Mouse (Mus musculus) kidney, embryonic 14.5 days (tissue): ENCODE measurements around the gene Atxn7l1. TPM values are rescaled to one million over a fixed set of nuclear protein-coding genes. Genes with fewer than 3 reads are reported as not detected.

Source experiments
- ATAC-seq: fragments of 200-750 bp; cut with Nextera tagmentation; 2 replicates; pipeline ENCODE4 v1.8.0; 2017; ENCODE audit warnings: moderate number of reproducible peaks, mild to moderate bottlenecking, moderate TSS enrichment, moderate library complexity; ENCODE audit not compliant: low FRiP score, low TSS enrichment
- H3K27ac ChIP-seq: fragments of 300-500 bp; sonication (generic); 2 replicates; pipeline ENCODE4 v1.5.1; 2014; ENCODE audit warnings: low read depth, mild to moderate bottlenecking, low read length, moderate library complexity, mixed read lengths
- H3K27me3 ChIP-seq: fragments of 300-500 bp; sonication (generic); 2 replicates; pipeline ENCODE4 v1.6.1; 2014; ENCODE audit warnings: mild to moderate bottlenecking, low read length; ENCODE audit not compliant: control insufficient read depth, insufficient read depth
- H3K36me3 ChIP-seq: fragments of 300-500 bp; sonication (generic); 2 replicates; pipeline ENCODE4 v1.6.1; 2014; ENCODE audit warnings: low read length, mixed read lengths; ENCODE audit not compliant: control insufficient read depth, insufficient read depth
- H3K4me1 ChIP-seq: fragments of 300-500 bp; sonication (generic); 2 replicates; pipeline ENCODE4 v1.6.1; 2014; ENCODE audit warnings: low read length, mixed read lengths; ENCODE audit not compliant: control insufficient read depth, insufficient read depth
- H3K4me2 ChIP-seq: fragments of 300-500 bp; sonication (generic); replicated peaks from 2 replicates; pipeline ENCODE4 v1.6.1; 2014; ENCODE audit warnings: low read depth, mild to moderate bottlenecking, low read length
- H3K4me3 ChIP-seq: fragments of 300-500 bp; sonication (generic); 2 replicates; pipeline ENCODE4 v1.5.1; 2014; ENCODE audit warnings: mild to moderate bottlenecking, low read length
- H3K9ac ChIP-seq: fragments of 300-500 bp; sonication (generic); 2 replicates; pipeline ENCODE4 v1.6.1; 2014; ENCODE audit warnings: low read depth, mild to moderate bottlenecking, low read length, moderate library complexity
- H3K9me3 ChIP-seq: fragments of 300-500 bp; sonication (generic); 2 replicates; pipeline ENCODE4 v1.6.1; 2016; ENCODE audit warnings: low read length; ENCODE audit not compliant: control insufficient read depth
- WGBS: fragments of 180-500 bp; shearing (Covaris S2); extraction: QIAGEN DNeasy Blood & Tissue Kit; methylation state at CpG from one replicate; pipeline ENCODE4 v1.1.7; 2014; 5-methylcytosine and 5-hydroxymethylcytosine counted together
- polyA plus RNA-seq: library from polyadenylated mRNA; unstranded; fragments of >200 nt; fragmentation: Nextera tagmentation; extraction: Ambion mirVana; gene quantifications from 2 replicates; pipeline ENCODE4 v1.2.1, GENCODE M21; 2014

The Atxn7l1 gene
- polyA plus RNA-seq, 1 experiment from 2014 or later, result 14.3 TPM

GRCm38 (mm10) chr12:33197746-33198145 lies 50.3 kb downstream of the Atxn7l1 start:
- Histone ChIP-seq H3K27me3 (no peaks in the 10 kb centered on the region), H3K36me3 (no peaks in the 10 kb centered on the region), H3K9me3 (peaks cover 4% of the 10 kb centered on the region; the same call in 1 of the 2 replicates), H3K4me1 (peaks cover 19% of the 10 kb centered on the region; the same call in 1 of the 2 replicates), H3K9ac (no peak overlapping the region), H3K4me3 (no peak overlapping the region), H3K27ac (no peak overlapping the region), H3K4me2 (no peak overlapping the region)
- WGBS, result 76% methylated on average over 6 of the region's 6 CpGs
- no peak for ATAC-seq

GRCm38 (mm10) chr12:33201068-33201467 lies 53.6 kb downstream of the Atxn7l1 start:
- H3K36me3 ChIP-seq, result no peaks in the 10 kb centered on the region
- H3K4me3 ChIP-seq, result no peak overlapping the region
- H3K9me3 ChIP-seq, result peaks cover 4% of the 10 kb centered on the region; the same call in 1 of the 2 replicates
- 0 out of 2 replicates have a peak, but pooled peaks cover 3% of the 10 kb centered on the region for H3K4me1 ChIP-seq
- H3K9ac ChIP-seq, result no peak overlapping the region
- H3K4me2 ChIP-seq, result no peak overlapping the region
- no peak for ATAC-seq
- WGBS, result 89% methylated on average over 5 of the region's 6 CpGs
- H3K27me3 ChIP-seq, result no peaks in the 10 kb centered on the region
- no peak overlapping the region for H3K27ac ChIP-seq

- Histone ChIP-seq H3K4me3 (no peak overlapping the region), H3K36me3 (no peaks in the 10 kb centered on the region), H3K9ac (no peak overlapping the region), H3K27me3 (no peaks in the 10 kb centered on the region), H3K27ac (no peak overlapping the region), H3K4me2 (no peak overlapping the region), H3K4me1 (0 out of 2 replicates have a peak, but pooled peaks cover 3% of the 10 kb centered on the region), H3K9me3 (peaks cover 3% of the 10 kb centered on the region; the same call in 1 of the 2 replicates)
- ATAC-seq, result no peak
- WGBS, result 57% methylated on average over 7 of the region's 7 CpGs
Measured at GRCm38 (mm10) chr12:33201491-33202210, 54.2 kb downstream of the Atxn7l1 start.

DNA sequence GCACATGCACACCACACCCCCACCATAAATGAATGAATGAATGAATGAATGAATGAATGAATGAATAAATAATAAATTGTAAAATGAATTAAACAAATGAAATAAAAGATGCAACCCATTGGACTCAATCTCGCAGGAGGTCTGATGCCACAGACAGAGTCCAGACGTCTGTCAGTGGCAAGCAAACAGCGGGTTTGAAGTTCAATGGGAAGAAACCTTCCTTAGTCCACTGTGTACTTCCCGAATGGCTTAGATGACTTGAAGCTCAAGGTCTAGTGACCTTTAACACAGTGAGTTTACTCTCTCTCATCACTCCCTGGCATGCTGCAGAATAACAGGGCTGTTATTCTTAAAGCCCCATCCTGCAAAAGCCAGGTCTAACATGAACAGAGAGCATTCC lies 57.8 kb downstream of the Atxn7l1 start:
- no peak overlapping the region for H3K4me2 ChIP-seq
- H3K9ac ChIP-seq, result no peak overlapping the region
- H3K27me3 ChIP-seq, result no peaks in the 10 kb centered on the region
- no peak for ATAC-seq
- H3K36me3 ChIP-seq, result no peaks in the 10 kb centered on the region
- WGBS, result 79% methylated on average over 4 of the region's 4 CpGs
- H3K27ac ChIP-seq, result no peak overlapping the region
- H3K4me1 ChIP-seq, result 0 out of 2 replicates have a peak, but pooled peaks cover 3% of the 10 kb centered on the region
- H3K9me3 ChIP-seq, result no peaks in the 10 kb centered on the region
- no peak overlapping the region for H3K4me3 ChIP-seq

- WGBS, result 89% methylated on average over 6 of the region's 6 CpGs
- Histone ChIP-seq H3K27ac (no peak overlapping the region), H3K4me1 (0 out of 2 replicates have a peak, but pooled peaks cover 3% of the 10 kb centered on the region), H3K9ac (no peak overlapping the region), H3K9me3 (no peaks in the 10 kb centered on the region), H3K36me3 (no peaks in the 10 kb centered on the region), H3K4me2 (no peak overlapping the region), H3K27me3 (no peaks in the 10 kb centered on the region), H3K4me3 (no peak overlapping the region)
- no peak for ATAC-seq
Measured at GRCm38 (mm10) chr12:33206300-33206699, 58.8 kb downstream of the Atxn7l1 start.

DNA sequence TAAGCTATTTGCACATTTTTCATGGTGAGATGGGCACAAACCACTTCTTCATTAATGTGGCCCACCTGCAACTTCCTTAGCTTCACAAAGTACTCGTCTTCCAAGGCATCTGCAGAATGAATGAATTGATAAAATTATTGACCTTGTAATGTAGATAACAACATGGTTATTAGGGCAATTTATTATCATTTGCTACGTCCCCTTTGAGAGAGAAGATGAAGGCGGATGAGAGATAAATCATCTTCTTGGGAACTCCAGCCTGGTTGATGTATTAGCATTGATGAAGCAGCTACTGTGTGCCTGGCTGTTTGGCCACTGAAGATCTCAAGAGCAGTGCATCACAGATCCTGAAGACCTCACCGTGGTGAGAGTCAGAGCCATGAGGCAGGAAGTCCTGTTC lies 63.4 kb downstream of the Atxn7l1 start:
- H3K9ac ChIP-seq, result no peak overlapping the region
- H3K4me3 ChIP-seq, result no peak overlapping the region
- H3K9me3 ChIP-seq, result no peaks in the 10 kb centered on the region
- no peak for ATAC-seq
- H3K4me2 ChIP-seq, result no peak overlapping the region
- H3K36me3 ChIP-seq, result no peaks in the 10 kb centered on the region
- whole genome bisulfite sequencing, result 64% methylated on average over 4 of the region's 4 CpGs
- H3K27ac ChIP-seq, result no peak overlapping the region
- no peaks in the 10 kb centered on the region for H3K4me1 ChIP-seq
- no peaks in the 10 kb centered on the region for H3K27me3 ChIP-seq

- Histone ChIP-seq H3K4me1 (no peaks in the 10 kb centered on the region), H3K4me2 (no peak overlapping the region), H3K27ac (no peak overlapping the region), H3K4me3 (no peak overlapping the region), H3K9ac (no peak overlapping the region), H3K9me3 (no peaks in the 10 kb centered on the region), H3K36me3 (no peaks in the 10 kb centered on the region), H3K27me3 (no peaks in the 10 kb centered on the region)
- 84% methylated on average over 9 of the region's 9 CpGs for WGBS
- no peak for ATAC-seq
Measured at GRCm38 (mm10) chr12:33218215-33218859, 70.8 kb downstream of the Atxn7l1 start.

DNA sequence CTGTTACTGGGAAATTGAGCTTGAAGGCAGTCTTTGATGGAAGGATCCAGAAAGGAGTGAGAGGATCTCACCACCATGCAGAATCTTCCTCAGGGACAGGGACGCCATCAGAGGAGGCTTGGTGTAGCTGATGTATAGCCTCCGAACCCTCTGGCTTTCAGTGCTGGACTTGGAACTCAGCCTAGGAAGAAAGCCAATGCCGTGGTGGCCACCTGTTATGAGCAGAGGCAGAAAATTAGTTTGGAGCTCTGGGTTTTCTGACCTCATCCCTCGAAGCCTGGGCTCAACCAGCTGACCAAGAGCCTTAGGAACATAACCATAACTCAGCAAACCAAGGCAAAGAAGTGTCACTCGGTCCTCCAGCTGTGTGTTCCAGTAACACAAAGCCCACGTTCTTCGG lies 71.9 kb downstream of the Atxn7l1 start:
- 93% methylated on average over 7 of the region's 7 CpGs for WGBS

DNA sequence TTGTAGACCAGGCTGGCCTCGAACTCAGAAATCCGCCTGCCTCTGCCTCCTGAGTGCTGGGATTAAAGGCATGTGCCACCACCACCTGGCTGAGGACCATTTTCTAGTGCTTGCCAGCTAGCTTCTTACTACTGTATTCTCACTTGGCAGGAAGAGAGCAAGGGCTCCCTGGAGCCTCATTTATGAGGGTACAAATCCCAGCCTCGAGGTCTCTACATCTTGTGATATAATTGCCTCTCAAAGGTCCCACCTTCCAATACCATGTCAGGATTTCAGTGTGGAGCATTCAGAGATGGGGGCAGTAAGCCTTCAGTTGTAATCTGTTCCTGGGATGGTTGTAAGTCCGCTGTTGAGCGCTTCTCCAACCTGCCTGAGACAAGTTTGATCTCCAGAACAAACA lies 72.6 kb downstream of the Atxn7l1 start:
- 76% methylated on average over 4 of the region's 5 CpGs for WGBS
- no peak overlapping the region for H3K4me3 ChIP-seq
- ATAC-seq, result no peak
- no peaks in the 10 kb centered on the region for H3K9me3 ChIP-seq
- H3K4me2 ChIP-seq, result no peak overlapping the region
- no peak overlapping the region for H3K9ac ChIP-seq
- H3K4me1 ChIP-seq, result no peaks in the 10 kb centered on the region
- H3K27ac ChIP-seq, result no peak overlapping the region
- H3K36me3 ChIP-seq, result no peaks in the 10 kb centered on the region
- no peaks in the 10 kb centered on the region for H3K27me3 ChIP-seq

More for the DNA sequence above, 71.9 kb downstream of the Atxn7l1 start:
- H3K9me3 ChIP-seq, result no peaks in the 10 kb centered on the region
- H3K27me3 ChIP-seq, result no peaks in the 10 kb centered on the region
- H3K4me1 ChIP-seq, result no peaks in the 10 kb centered on the region
- H3K27ac ChIP-seq, result no peak overlapping the region
- no peaks in the 10 kb centered on the region for H3K36me3 ChIP-seq
- no peak overlapping the region for H3K4me3 ChIP-seq
- no peak overlapping the region for H3K4me2 ChIP-seq
- no peak overlapping the region for H3K9ac ChIP-seq
- no peak for ATAC-seq
